Mouse (Mus musculus): Measurements from ENCODE around the gene Tbc1d9b. TPM values are rescaled to one million over a fixed set of nuclear protein-coding genes. Genes with fewer than 3 reads are reported as not detected.

Gene Tbc1d9b
- total RNA-seq, 2 experiments from 2014 or later, result 22.7 to 23.4 TPM

GRCm38 (mm10) chr11:50200613-50201012, 69.4 kb downstream of the Tbc1d9b start:
- intact Hi-C loops (cut with DNase I; ENCODE audit: low total_unique reads), result no loop called here
- DNase-seq, result no peak

- intact Hi-C loops (cut with DNase I; ENCODE audit: low total_unique reads), result no loop called here
- DNase-seq, result no peak
Observed at GRCm38 (mm10) chr11:50201590-50201989, 70.4 kb downstream of the Tbc1d9b start.

- DNase-seq, result no peak
- intact Hi-C loops (cut with DNase I; ENCODE audit: low total_unique reads), result no loop called here
Observed at GRCm38 (mm10) chr11:50203302-50203827, 72.2 kb downstream of the Tbc1d9b start.

- DNase-seq, result no peak
- intact Hi-C loops (cut with DNase I; ENCODE audit: low total_unique reads), result no loop called here
Observed at GRCm38 (mm10) chr11:50205434-50205833, 74.2 kb downstream of the Tbc1d9b start.

- intact Hi-C loops (cut with DNase I; ENCODE audit: low total_unique reads), result no loop called here
Observed at GRCm38 (mm10) chr11:50206037-50206436, 74.8 kb downstream of the Tbc1d9b start.

GRCm38 (mm10) chr11:50207344-50207743, 76.1 kb downstream of the Tbc1d9b start:
- no peak for DNase-seq
- intact Hi-C loops (cut with DNase I; ENCODE audit: low total_unique reads), result no loop called here

More at GRCm38 (mm10) chr11:50206037-50206436, 74.8 kb downstream of the Tbc1d9b start:
- no peak for DNase-seq

GRCm38 (mm10) chr11:50208039-50208438, 76.8 kb downstream of the Tbc1d9b start:
- intact Hi-C loops (cut with DNase I; ENCODE audit: low total_unique reads), result no loop called here
- no peak for DNase-seq

- intact Hi-C loops (cut with DNase I; ENCODE audit: low total_unique reads), result no loop called here
- peak; percentile 95 for DNase-seq
Observed at GRCm38 (mm10) chr11:50210101-50210504, 78.9 kb downstream of the Tbc1d9b start.

- intact Hi-C loops (cut with DNase I; ENCODE audit: low total_unique reads), result no loop called here
- peak; percentile 80 for DNase-seq
Observed at GRCm38 (mm10) chr11:50210505-50211151, 79.4 kb downstream of the Tbc1d9b start, which contains the start of the genes Sqstm1 and Mgat4b. Gene Sqstm1 (minus strand): TSS chr11:50210827. Gene Mgat4b (plus strand): TSS chr11:50210890.

- intact Hi-C loops (cut with DNase I; ENCODE audit: low total_unique reads), result no loop called here
- no peak for DNase-seq
Observed at GRCm38 (mm10) chr11:50211322-50212059, 80.3 kb downstream of the Tbc1d9b start.

GRCm38 (mm10) chr11:50212060-50212739, 81.0 kb downstream of the Tbc1d9b start:
- no peak for DNase-seq
- intact Hi-C loops (cut with DNase I; ENCODE audit: low total_unique reads), result no loop called here

GRCm38 (mm10) chr11:50212848-50213758, 81.9 kb downstream of the Tbc1d9b start:
- DNase-seq, result peak; percentile 80
- intact Hi-C loops (cut with DNase I; ENCODE audit: low total_unique reads), result no loop called here

GRCm38 (mm10) chr11:50214631-50215030, 83.4 kb downstream of the Tbc1d9b start:
- intact Hi-C loops (cut with DNase I; ENCODE audit: low total_unique reads), result loop anchor here (5.0 kb wide), 1 partner anchor 37 kb away; no protein-coding TSS in a partner anchor
- DNase-seq, result no peak

GRCm38 (mm10) chr11:50215633-50216032, 84.4 kb downstream of the Tbc1d9b start:
- intact Hi-C loops (cut with DNase I; ENCODE audit: low total_unique reads), result loop anchor here (5.0 kb wide), 1 partner anchor 38 kb away; no protein-coding TSS in a partner anchor
- DNase-seq, result no peak

- intact Hi-C loops (cut with DNase I; ENCODE audit: low total_unique reads), result loop anchor here (5.0 kb wide), 1 partner anchor 40 kb away; no protein-coding TSS in a partner anchor
- no peak for DNase-seq
Observed at GRCm38 (mm10) chr11:50216724-50217366, 85.6 kb downstream of the Tbc1d9b start.

GRCm38 (mm10) chr11:50217811-50218210, 86.6 kb downstream of the Tbc1d9b start:
- intact Hi-C loops (cut with DNase I; ENCODE audit: low total_unique reads), result loop anchor here (5.0 kb wide), 1 partner anchor 41 kb away; no protein-coding TSS in a partner anchor
- DNase-seq, result no peak

GRCm38 (mm10) chr11:50219833-50220232, 88.6 kb downstream of the Tbc1d9b start:
- no peak for DNase-seq
- intact Hi-C loops (cut with DNase I; ENCODE audit: low total_unique reads), result loop anchor here (5.0 kb wide), 1 partner anchor 43 kb away; no protein-coding TSS in a partner anchor
